Mouse (Mus musculus): ENCODE data around the gene Defb38. TPM values are rescaled to one million over a fixed set of nuclear protein-coding genes. Genes with fewer than 3 reads are reported as not detected.

Gene Defb38
- not detected for total RNA-seq (2021)
- long read RNA-seq, experiment 1, result 0 reads
- long read RNA-seq, experiment 2, result 0 reads

DNA sequence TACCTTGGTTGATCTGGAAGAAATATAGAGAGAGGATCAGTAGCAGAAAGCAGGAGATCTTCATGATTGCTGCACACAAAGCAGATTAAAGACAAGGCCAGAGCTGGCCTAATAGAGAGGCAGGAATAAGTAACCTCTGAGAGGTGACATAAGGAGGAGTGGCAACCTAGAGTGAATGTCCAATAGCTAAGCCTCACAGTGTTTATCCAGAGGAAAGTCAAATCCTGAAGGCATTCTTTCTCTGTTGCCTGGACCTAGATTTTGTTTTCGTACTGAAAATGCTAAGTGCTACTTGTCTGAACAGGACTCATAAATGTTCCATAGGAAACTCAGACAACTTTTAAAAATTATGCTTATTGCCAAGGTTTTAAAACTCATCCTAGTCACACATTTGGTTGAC, at the start of gene Defb38:
Defb38 (minus strand) TSS at position 101 of the 400 bp plus-strand sequence.
- no peak for DNase-seq (ENCODE audit: low spot score in 2 of 2)

DNA sequence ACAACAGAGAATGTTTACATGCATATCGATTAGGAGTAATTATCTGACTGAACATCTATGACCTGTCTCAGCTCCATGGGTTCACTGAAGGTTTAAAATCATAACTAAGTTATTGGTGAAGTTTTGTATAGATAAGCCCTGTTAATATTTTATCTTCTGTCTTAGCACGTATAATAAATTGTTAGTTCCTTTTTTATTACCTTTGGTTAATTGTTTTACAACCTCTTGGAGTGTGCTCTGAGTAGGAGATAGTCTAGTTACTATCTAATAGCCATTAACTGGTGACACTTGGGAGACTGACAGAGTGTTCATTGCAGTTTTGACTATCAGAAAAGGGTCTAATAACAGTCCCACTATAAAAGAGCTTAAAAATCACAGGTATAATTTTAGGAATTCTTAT, 39.6 kb upstream of the Defb38 start:
- no peak for DNase-seq (ENCODE audit: low spot score in 2 of 2)

DNA sequence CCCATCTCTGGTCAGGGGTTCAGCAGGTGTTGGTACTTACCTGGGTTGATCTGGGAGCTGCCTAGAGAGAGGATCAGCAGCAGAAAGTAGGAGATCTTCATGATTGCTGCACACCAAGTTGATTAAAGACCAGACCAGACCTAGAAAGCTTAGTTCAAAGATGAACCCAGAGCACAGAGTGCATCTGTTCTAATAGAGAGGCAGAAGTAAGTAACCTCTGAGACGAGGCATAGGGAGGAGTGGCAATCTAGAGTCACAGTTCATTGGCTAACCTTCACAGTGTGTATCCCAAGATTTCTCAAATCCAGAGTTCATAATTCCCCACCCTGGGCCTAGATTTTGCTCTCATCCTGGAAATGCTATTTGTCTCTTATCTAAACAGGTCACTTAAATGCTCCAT, 38.3 kb upstream of the Defb38 start, which contains the start of gene Defb39:
Defb39 (minus strand) TSS at position 101 of the 400 bp plus-strand sequence.
- DNase-seq (ENCODE audit: low spot score in 2 of 2), result no peak

DNA sequence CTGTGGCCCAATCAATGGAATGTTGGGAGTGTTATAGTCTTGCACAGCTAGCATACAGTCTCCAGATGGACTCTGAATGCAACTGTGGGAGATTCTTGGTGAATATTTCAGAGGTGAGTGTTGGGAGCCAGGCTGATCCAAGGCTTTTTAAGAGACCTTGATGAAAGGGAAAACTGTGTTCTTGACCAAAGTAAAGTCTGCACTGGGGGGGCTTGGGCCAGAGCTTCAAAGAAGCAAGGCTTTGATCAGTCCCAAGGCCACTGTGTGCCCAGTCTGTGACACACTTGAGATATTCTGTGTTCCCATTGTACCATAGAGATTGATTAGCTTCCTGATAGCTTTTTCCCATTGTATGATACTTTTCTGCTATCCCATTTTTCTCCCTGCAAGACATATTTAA, 36.5 kb upstream of the Defb38 start:
- no peak for DNase-seq (ENCODE audit: low spot score in 2 of 2)

DNA sequence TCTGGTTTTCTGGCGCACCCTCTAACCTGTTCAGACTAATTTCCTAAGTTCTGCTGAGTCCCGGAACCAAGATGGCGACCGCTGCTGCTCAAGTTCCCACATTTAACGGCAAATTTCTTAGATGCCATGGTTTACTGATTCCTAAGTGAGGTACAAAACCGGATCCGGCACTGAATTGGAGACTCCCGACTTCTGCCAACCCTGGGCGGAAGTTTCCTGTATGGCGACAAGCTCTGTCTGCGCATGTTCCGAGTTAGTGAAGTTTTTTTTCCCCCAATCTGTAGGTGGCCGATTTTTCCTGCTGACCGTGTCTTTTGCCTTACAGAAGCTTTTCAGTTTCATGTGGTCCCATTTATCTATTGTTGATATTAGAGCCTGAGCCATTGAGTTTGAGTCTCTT, 18.9 kb upstream of the Defb38 start:
- DNase-seq (ENCODE audit: low spot score in 2 of 2), result no peak

Other genes with a start within 250 kb of the Defb38 start
- gene Defb40, start 48.3 kb downstream of the Defb38 start, total RNA-seq (2021), result not detected
- not detected for gene Defb37, start 35.5 kb downstream of the Defb38 start, total RNA-seq (2021)
- not detected for gene Defb39, start 38.2 kb upstream of the Defb38 start, total RNA-seq (2021)
- gene Defb12, start 88.3 kb upstream of the Defb38 start, total RNA-seq (2021), result not detected
- gene Defb34, start 97.2 kb upstream of the Defb38 start, total RNA-seq (2021), result not detected
- not detected for gene Gm45826, start 114.2 kb upstream of the Defb38 start, total RNA-seq (2021)
- gene Defb14, start 167.8 kb upstream of the Defb38 start, total RNA-seq (2021), result not detected
- not detected for gene Defb4, start 172.1 kb upstream of the Defb38 start, total RNA-seq (2021)
- not detected for gene Defb6, start 198.9 kb upstream of the Defb38 start, total RNA-seq (2021)
- not detected for gene Defb46, start 213.3 kb upstream of the Defb38 start, total RNA-seq (2021)
- gene Defb5, start 221.0 kb upstream of the Defb38 start, total RNA-seq (2021), result not detected